Comparison of ENCODE assay signal across 18 mouse cellular contexts in genomic region chr1:39579139-39579538, GRCm38 (mm10). TPM values are rescaled to one million over a fixed set of nuclear protein-coding genes. Genes with fewer than 3 reads are reported as not detected.
DNase-seq lines count a peak whose midpoint lies in the region; ATAC-seq and TF ChIP-seq lines count a peak whose summit lies in the region.
"Had no signal": no experiment of that assay in that cellular context is flagged by ENCODE, and none has a peak within 500 bp of the region (broad histone marks: within the 10 kb centered on the region; RNA-seq: fewer than 3 reads in every experiment).

No protein-coding gene starts in this region.

- peaks cover 21% of the 10 kb centered on the region for H3K4me1 ChIP-seq in embryonic facial prominence, embryonic 14.5 days (ENCODE audit: control insufficient read depth, insufficient read depth, low read length)
- peaks cover 48% of the 10 kb centered on the region for H3K4me1 ChIP-seq in embryonic facial prominence, embryonic 10.5 days
- H3K4me1 ChIP-seq in liver, postnatal 0 days (ENCODE audit: insufficient read depth), result peaks cover 31% of the 10 kb centered on the region
- H3K4me1 ChIP-seq in forebrain, embryonic 13.5 days, result peaks cover 24% of the 10 kb centered on the region
- H3K4me1 ChIP-seq in midbrain, embryonic 10.5 days, result peaks cover 27% of the 10 kb centered on the region

- H3K27me3 ChIP-seq in embryonic facial prominence, embryonic 14.5 days (replicated peaks; ENCODE audit: control insufficient read depth, insufficient read depth, low read length), result no peaks in the 10 kb centered on the region
- H3K27me3 ChIP-seq in embryonic facial prominence, embryonic 10.5 days (replicated peaks; ENCODE audit: low read depth, poor library complexity, severe bottlenecking), result no peaks in the 10 kb centered on the region
- H3K27me3 ChIP-seq in liver, postnatal 0 days (ENCODE audit: insufficient read depth, low read length), result no peaks in the 10 kb centered on the region
- no peaks in the 10 kb centered on the region for H3K27me3 ChIP-seq in forebrain, embryonic 13.5 days
- no peaks in the 10 kb centered on the region for H3K27me3 ChIP-seq in midbrain, embryonic 10.5 days (ENCODE audit: low read depth, poor library complexity, severe bottlenecking)
- H3K27me3 ChIP-seq: embryonic facial prominence, embryonic 13.5 days; forebrain, embryonic 12.5 days; heart, embryonic 12.5 days had no signal

- H3K9ac ChIP-seq in embryonic facial prominence, embryonic 14.5 days (ENCODE audit: low read depth, low read length), result no peak overlapping the region
- no peak overlapping the region for H3K9ac ChIP-seq in liver, postnatal 0 days (replicated peaks)
- H3K9ac ChIP-seq in forebrain, embryonic 13.5 days, result no peak overlapping the region
- H3K9ac ChIP-seq: embryonic facial prominence, embryonic 13.5 days; forebrain, embryonic 12.5 days; heart, embryonic 12.5 days had no signal

- ATAC-seq in embryonic facial prominence, embryonic 14.5 days (ENCODE audit: low read depth), result no peak
- no peak for ATAC-seq in liver, postnatal 0 days
- peak; percentile 26 for ATAC-seq in megakaryocyte progenitor cell, adult 5-6 weeks (replicated peaks; ENCODE audit: poor library complexity)
- no peak for ATAC-seq in forebrain, embryonic 13.5 days

- no peak overlapping the region for H3K4me2 ChIP-seq in embryonic facial prominence, embryonic 14.5 days (ENCODE audit: low read depth, low read length)
- peak overlapping the region; percentile 2; the same call in 1 of the 2 replicates for H3K4me2 ChIP-seq in liver, postnatal 0 days (ENCODE audit: low read depth, low read length)
- H3K4me2 ChIP-seq in forebrain, embryonic 13.5 days, result no peak overlapping the region
- H3K4me2 ChIP-seq: embryonic facial prominence, embryonic 13.5 days; forebrain, embryonic 12.5 days; heart, embryonic 12.5 days had no signal

- TF ChIP-seq CTCF in liver, postnatal 0 days (IDR thresholded peaks at IDR 0.05; ENCODE audit: low read depth), result no peak

- peak; percentile 22; the same call in 1 of the 2 replicates for TF ChIP-seq EP300 in liver, postnatal 0 days (IDR thresholded peaks at IDR 0.05; ENCODE audit: low read depth)

- no peaks in the 10 kb centered on the region for H3K36me3 ChIP-seq in embryonic facial prominence, embryonic 14.5 days (ENCODE audit: control insufficient read depth, insufficient read depth, low read length)
- no peaks in the 10 kb centered on the region for H3K36me3 ChIP-seq in embryonic facial prominence, embryonic 10.5 days (replicated peaks)
- H3K36me3 ChIP-seq in liver, postnatal 0 days (replicated peaks; ENCODE audit: insufficient read depth, low read length), result no peaks in the 10 kb centered on the region
- no peaks in the 10 kb centered on the region for H3K36me3 ChIP-seq in forebrain, embryonic 13.5 days (ENCODE audit: poor library complexity, severe bottlenecking)
- H3K36me3 ChIP-seq in midbrain, embryonic 10.5 days, result no peaks in the 10 kb centered on the region
- H3K36me3 ChIP-seq: embryonic facial prominence, embryonic 13.5 days; forebrain, embryonic 12.5 days; heart, embryonic 12.5 days; hindbrain, embryonic 10.5 days had no signal

- no peak for DNase-seq in embryonic facial prominence, embryonic 14.5 days (ENCODE audit: low spot score)
- DNase-seq in embryonic facial prominence, embryonic 10.5 days (ENCODE audit: low spot score), result no peak
- peak; percentile 93 for DNase-seq in 416B (ENCODE audit: low read depth)
- DNase-seq in liver, postnatal 0 days, result peak; percentile 25
- no peak for DNase-seq in midbrain, embryonic 10.5 days (ENCODE audit: low spot score)
- DNase-seq in right cerebral cortex, postnatal 25 days, result no peak
- DNase-seq: adrenal gland, adult 2 months; cerebellum, postnatal 14 days; kidney, adult 11 months; kidney, postnatal 25 days; left cerebral cortex, postnatal 4 days; thymus, postnatal 36 days had no signal

- no peaks in the 10 kb centered on the region for H3K9me3 ChIP-seq in embryonic facial prominence, embryonic 14.5 days (ENCODE audit: control insufficient read depth, low read length)
- no peaks in the 10 kb centered on the region for H3K9me3 ChIP-seq in embryonic facial prominence, embryonic 10.5 days
- H3K9me3 ChIP-seq in liver, postnatal 0 days (ENCODE audit: low read length), result no peaks in the 10 kb centered on the region
- no peaks in the 10 kb centered on the region for H3K9me3 ChIP-seq in forebrain, embryonic 13.5 days (replicated peaks)
- H3K9me3 ChIP-seq in midbrain, embryonic 10.5 days (replicated peaks), result no peaks in the 10 kb centered on the region
- H3K9me3 ChIP-seq: embryonic facial prominence, embryonic 13.5 days; forebrain, embryonic 12.5 days; heart, embryonic 12.5 days; hindbrain, embryonic 10.5 days had no signal

- no peak overlapping the region for H3K4me3 ChIP-seq in embryonic facial prominence, embryonic 14.5 days (ENCODE audit: low read depth, low read length)
- no peak overlapping the region for H3K4me3 ChIP-seq in embryonic facial prominence, embryonic 10.5 days
- no peak overlapping the region for H3K4me3 ChIP-seq in liver, postnatal 0 days (ENCODE audit: low read depth, low read length)
- no peak overlapping the region for H3K4me3 ChIP-seq in forebrain, embryonic 13.5 days
- no peak overlapping the region for H3K4me3 ChIP-seq in midbrain, embryonic 10.5 days
- H3K4me3 ChIP-seq: embryonic facial prominence, embryonic 13.5 days; forebrain, embryonic 12.5 days; heart, embryonic 12.5 days; hindbrain, embryonic 10.5 days had no signal

- 0 out of 2 replicates have a peak overlapping the region, but pooled peaks have one; percentile 8 for H3K27ac ChIP-seq in embryonic facial prominence, embryonic 14.5 days (replicated peaks; ENCODE audit: low read depth, low read length)
- H3K27ac ChIP-seq in embryonic facial prominence, embryonic 10.5 days (replicated peaks), result no peak overlapping the region
- peak overlapping the region; percentile 98 for H3K27ac ChIP-seq in liver, postnatal 0 days (ENCODE audit: low read depth)
- no peak overlapping the region for H3K27ac ChIP-seq in forebrain, embryonic 13.5 days
- H3K27ac ChIP-seq in midbrain, embryonic 10.5 days (replicated peaks), result no peak overlapping the region
- H3K27ac ChIP-seq: embryonic facial prominence, embryonic 13.5 days; forebrain, embryonic 12.5 days; hindbrain, embryonic 10.5 days had no signal

- 67% methylated on average over 6 of the region's 6 CpGs for WGBS in embryonic facial prominence, embryonic 14.5 days
- 82% methylated on average over 6 of the region's 6 CpGs for WGBS in embryonic facial prominence, embryonic 10.5 days
- 26% methylated on average over 6 of the region's 6 CpGs for WGBS in liver, postnatal 0 days (ENCODE audit: insufficient replicate concordance)
- WGBS in forebrain, embryonic 13.5 days, result 79% methylated on average over 6 of the region's 6 CpGs
- WGBS in midbrain, embryonic 10.5 days, result 82% methylated on average over 6 of the region's 6 CpGs

RNA-seq across cellular contexts. Expression of gene Rnf149, which starts 1.9 kb away (rescaled TPM):
- polyA plus RNA-seq in embryonic facial prominence, embryonic 14.5 days (2014; fragmentation: Nextera tagmentation; extraction: Ambion mirVana), result 23.5 and 27.6 TPM in 2 replicates
- polyA plus RNA-seq in embryonic facial prominence, embryonic 10.5 days (2016; fragmentation: Nextera tagmentation; extraction: Ambion mirVana), result 23.1 and 23.4 TPM in 2 replicates
- 25.9 and 26.9 TPM in 2 replicates for polyA plus RNA-seq in liver, postnatal 0 days (2015; fragmentation: Nextera tagmentation; extraction: Ambion mirVana)
- 22.3 and 27.5 TPM in 2 replicates for total RNA-seq in megakaryocyte progenitor cell, adult 5-6 weeks (2015)
- total RNA-seq in megakaryocyte progenitor cell, adult 5-6 weeks (2017), result 32.7 and 35.9 TPM in 2 replicates
- polyA plus RNA-seq in forebrain, embryonic 13.5 days (2015; fragmentation: Nextera tagmentation; extraction: Ambion mirVana), result 20.0 and 20.7 TPM in 2 replicates
- polyA plus RNA-seq in midbrain, embryonic 10.5 days (2016; fragmentation: Nextera tagmentation; extraction: Ambion mirVana), result 21.6 and 24.3 TPM in 2 replicates

RNA-seq across cellular contexts. Expression of gene Cnot11, which starts 44.3 kb away (rescaled TPM):
- polyA plus RNA-seq in embryonic facial prominence, embryonic 14.5 days (2014; fragmentation: Nextera tagmentation; extraction: Ambion mirVana), result 21.1 and 23.6 TPM in 2 replicates
- 23.2 and 25.3 TPM in 2 replicates for polyA plus RNA-seq in embryonic facial prominence, embryonic 10.5 days (2016; fragmentation: Nextera tagmentation; extraction: Ambion mirVana)
- 5.9 and 7.7 TPM in 2 replicates for polyA plus RNA-seq in liver, postnatal 0 days (2015; fragmentation: Nextera tagmentation; extraction: Ambion mirVana)
- 24.4 and 32.5 TPM in 2 replicates for total RNA-seq in megakaryocyte progenitor cell, adult 5-6 weeks (2015)
- total RNA-seq in megakaryocyte progenitor cell, adult 5-6 weeks (2017), result 25.4 and 29.1 TPM in 2 replicates
- polyA plus RNA-seq in forebrain, embryonic 13.5 days (2015; fragmentation: Nextera tagmentation; extraction: Ambion mirVana), result 15.9 and 17.2 TPM in 2 replicates
- polyA plus RNA-seq in midbrain, embryonic 10.5 days (2016; fragmentation: Nextera tagmentation; extraction: Ambion mirVana), result 18.8 and 20.9 TPM in 2 replicates

Comparison
In these comparisons a context has a peak if more than half of its experiments do, and no peak if none do; other contexts are left out.
1. H3K27ac ChIP-seq: peak in embryonic facial prominence, embryonic 14.5 days (single experiment) and liver, postnatal 0 days (single experiment); none in embryonic facial prominence, embryonic 10.5 days (single experiment), forebrain, embryonic 13.5 days (single experiment) and midbrain, embryonic 10.5 days (single experiment).
2. DNase-seq: peak in 416B (single experiment) and liver, postnatal 0 days (single experiment); none in embryonic facial prominence, embryonic 14.5 days (single experiment), embryonic facial prominence, embryonic 10.5 days (single experiment), midbrain, embryonic 10.5 days (single experiment) and right cerebral cortex, postnatal 25 days (single experiment).